Mouse (Mus musculus): ENCODE measurements around the gene Pex5l.

Gene Pex5l

DNA sequence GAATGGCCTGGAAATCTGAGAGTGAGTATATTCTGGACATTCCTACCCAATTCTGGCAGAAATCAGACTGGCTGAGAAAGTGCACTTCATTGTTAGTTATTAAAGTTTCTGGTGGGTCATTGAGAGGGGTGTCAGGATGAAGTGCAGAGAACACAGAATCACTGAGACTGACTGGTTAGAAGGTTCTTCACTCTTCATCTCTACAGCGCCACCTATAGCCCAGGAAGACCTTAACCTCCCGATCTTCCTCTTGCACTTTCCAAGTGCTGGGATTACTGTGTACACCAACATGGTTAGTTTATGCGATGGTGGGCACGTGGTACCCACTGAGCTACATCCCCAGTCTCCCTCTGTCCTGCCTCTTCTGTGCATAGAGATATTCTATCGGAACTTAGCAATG lies 195.6 kb downstream of the Pex5l start:
- DNase-seq (ENCODE audit: low read depth, low spot score): peak; percentile 72

GRCm38 (mm10) chr3:32939802-32940501 lies 203.1 kb downstream of the Pex5l start:
- DNase-seq (ENCODE audit: low read depth, low spot score): no peak

- no peak for DNase-seq (ENCODE audit: low read depth, low spot score)
These were observed 218.9 kb downstream of the Pex5l start for GRCm38 (mm10) chr3:32924168-32924567.

- DNase-seq (ENCODE audit: low read depth, low spot score): no peak
These were observed 232.9 kb downstream of the Pex5l start for GRCm38 (mm10) chr3:32910071-32910551.

GRCm38 (mm10) chr3:32908400-32908799 lies 234.6 kb downstream of the Pex5l start:
- DNase-seq (ENCODE audit: low read depth, low spot score): no peak

DNA sequence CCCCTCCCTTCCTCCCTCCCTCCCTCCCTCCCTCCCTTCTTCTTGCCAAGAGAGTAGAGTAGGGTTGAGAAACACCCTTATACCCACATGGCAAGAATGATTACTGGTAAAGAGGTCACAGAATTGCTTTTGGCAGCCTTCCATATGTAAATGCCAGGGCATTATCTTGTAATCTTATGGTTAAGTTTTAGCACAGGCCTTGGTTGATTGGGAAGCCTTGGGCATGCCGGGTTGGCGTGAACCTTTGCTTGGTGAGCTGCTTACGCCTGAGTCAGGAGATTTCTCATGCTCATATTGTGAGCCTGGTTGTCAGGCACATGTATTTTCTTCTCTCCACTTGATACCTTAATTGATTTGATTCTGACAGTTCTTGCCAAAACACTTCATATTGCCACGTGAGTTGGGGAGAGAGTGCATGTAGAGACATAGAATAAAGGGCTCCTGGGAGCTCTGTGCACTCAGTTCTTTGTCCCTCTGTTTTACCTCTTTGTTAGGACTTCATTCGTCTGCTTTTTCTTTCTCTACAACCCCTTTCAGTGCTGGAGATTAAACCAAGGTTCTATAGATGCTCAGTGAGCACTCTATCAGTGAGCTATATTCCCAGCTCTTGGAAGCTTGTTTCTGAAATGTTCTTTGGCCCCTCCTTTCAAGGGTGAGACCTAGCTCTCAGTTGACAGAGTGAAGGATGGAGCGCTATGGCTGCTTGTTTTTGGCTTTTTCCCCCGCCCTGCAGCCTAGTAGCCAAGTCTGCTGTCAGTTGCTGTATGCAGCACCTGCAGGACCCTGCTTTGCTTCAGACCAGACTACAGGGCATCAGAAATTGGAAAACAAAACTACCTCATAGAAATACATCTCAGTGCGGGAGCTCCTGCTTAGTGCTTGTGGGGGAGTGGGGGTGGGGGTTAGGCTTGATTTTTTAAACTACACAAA lies 236.9 kb downstream of the Pex5l start:
- no peak for DNase-seq (ENCODE audit: low read depth, low spot score)

- no peak for DNase-seq (ENCODE audit: low read depth, low spot score)
These were observed 238.4 kb downstream of the Pex5l start for GRCm38 (mm10) chr3:32904599-32904998.

DNA sequence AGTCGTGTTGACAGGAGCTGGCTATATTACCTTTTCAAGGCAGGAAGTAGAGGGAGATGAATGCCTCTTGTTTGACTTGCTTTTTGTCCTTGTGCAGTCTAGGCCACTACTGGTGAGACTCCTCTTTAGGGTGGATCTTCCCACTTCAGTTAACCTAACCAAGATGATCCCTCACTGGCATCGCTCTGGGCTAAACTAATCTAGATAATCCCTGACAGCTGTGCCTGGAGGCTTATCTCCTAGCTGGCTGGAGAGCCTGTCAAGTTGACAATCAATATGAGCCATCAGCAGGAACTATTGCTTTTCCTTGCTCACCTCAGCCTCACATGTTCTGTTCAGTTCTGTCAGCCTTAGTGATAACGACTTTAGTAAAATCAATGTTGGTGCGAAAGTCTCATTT lies 239.6 kb downstream of the Pex5l start:
- DNase-seq (ENCODE audit: low read depth, low spot score): no peak

Data from R1 (cell line).